Mouse (Mus musculus): ENCODE data around the gene E030030I06Rik.

DNA sequence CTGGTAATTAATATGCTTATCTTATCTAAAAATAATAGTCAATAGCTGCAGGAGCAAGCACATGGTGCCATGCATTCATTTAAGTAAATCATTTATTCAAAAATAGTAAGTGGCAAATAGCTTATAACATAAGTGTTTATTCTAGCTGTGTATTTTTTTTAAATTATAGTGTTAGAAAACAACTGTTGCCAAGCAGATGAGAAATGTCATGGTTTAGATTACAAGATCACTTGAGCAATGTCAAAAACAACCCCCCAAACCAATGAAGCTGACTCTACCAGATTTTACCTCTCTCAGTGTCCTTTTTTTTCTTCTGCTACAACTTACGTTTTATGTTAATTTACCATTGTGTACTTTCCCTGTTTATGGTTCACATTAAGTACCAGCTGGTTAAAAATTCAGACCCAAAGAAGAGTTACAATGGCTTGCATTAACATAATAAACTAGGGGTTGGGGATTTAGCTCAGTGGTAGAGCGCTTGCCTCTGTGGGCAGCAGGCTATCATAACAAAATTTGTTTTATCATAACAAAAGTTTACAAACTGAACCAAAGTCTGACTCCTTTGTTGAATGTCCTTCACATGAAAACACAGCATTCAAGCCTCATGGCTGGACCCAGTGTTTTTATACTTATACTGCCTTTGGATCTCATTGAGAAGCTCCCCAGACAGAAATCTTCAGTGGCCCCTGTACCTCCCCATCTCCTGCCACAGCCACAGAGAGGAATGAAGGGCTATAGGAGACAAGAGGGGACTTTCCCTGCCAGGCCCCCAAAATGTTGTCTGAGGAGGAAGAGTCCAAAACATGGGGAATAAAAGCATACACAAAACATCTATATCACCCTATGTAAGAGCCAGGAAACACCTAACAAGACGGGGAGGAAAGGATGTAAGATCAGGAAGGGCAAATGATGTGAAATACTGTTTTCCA is 6.1 kb upstream of the E030030I06Rik start:
- no peak for TF ChIP-seq POLR2A (IDR thresholded peaks at IDR 0.05; ENCODE audit: low read depth, low read length)
- TF ChIP-seq CTCF (IDR thresholded peaks at IDR 0.05; ENCODE audit: extremely low read depth, insufficient read depth, insufficient read length, insufficient replicate concordance): no peak

Data from spleen, adult 2 months (tissue).